Mouse (Mus musculus) testis, adult 2 months (tissue): ENCODE measurements around the gene Sde2.

Experiments
- CTCF ChIP-seq: fragments of 200-500 bp; IDR thresholded peaks from 2 replicates; pipeline ENCODE4 v1.5.1; 2012; ENCODE audit warnings: low read depth, mild to moderate bottlenecking, inconsistent platforms, low read length, moderate library complexity; ENCODE audit not compliant: control insufficient read depth, insufficient read depth, insufficient replicate concordance
- POLR2A ChIP-seq: fragments of 200-500 bp; IDR thresholded peaks from 2 replicates; pipeline ENCODE4 v1.6.1; 2012; ENCODE audit warnings: low read depth, mild to moderate bottlenecking, inconsistent platforms, low read length, moderate library complexity; ENCODE audit not compliant: control insufficient read depth

GRCm38 (mm10) chr1:180881768-180882167 is 30.8 kb downstream of the Sde2 start:
- no peak for TF ChIP-seq POLR2A
- TF ChIP-seq CTCF: no peak
